Mouse (Mus musculus) activated CD4-positive, CD25-positive, alpha-beta regulatory T cell (primary cell): Measurements from ENCODE around the gene Tmem263. TPM values are rescaled to one million over a fixed set of nuclear protein-coding genes. Genes with fewer than 3 reads are reported as not detected.

ENCODE experiments used
- polyA plus RNA-seq, 2 experiments: library from polyadenylated mRNA; unstranded; fragments of 100-300 nt; shearing (Covaris generic); gene quantifications; one replicate each; pipeline ENCODE4 v1.2.1; 2017

The Tmem263 gene
- 10 to 100 TPM in 1 of 2 experiments, 1 to 10 TPM in 1; 10.0 to 11.3 TPM for polyA plus RNA-seq

GRCm38 (mm10) chr10:85102247-85103084 lies at the start of gene Tmem263, which contains the start of gene Fhl4:
Tmem263 (plus strand) TSS chr10:85102627.
Fhl4 (minus strand) TSS chr10:85102495.

GRCm38 (mm10) chr10:85127395-85128287 lies 25.2 kb downstream of the Tmem263 start, which contains the start of gene Mterf2:
Mterf2 (minus strand) TSS chr10:85128027.

Other genes starting within 250 kb of the Tmem263 start
- 10 to 100 TPM in 1 of 2 experiments, 1 to 10 TPM in 1; 9.5 to 10.1 TPM for gene Ric8b, start 185.0 kb upstream of the Tmem263 start, polyA plus RNA-seq
- gene Fhl4, start 132 bp upstream of the Tmem263 start, polyA plus RNA-seq: under 1 TPM; 0.39 to 0.42 TPM
- 10 to 100 TPM; 17.6 to 22.0 TPM for gene Mterf2, start 25.4 kb downstream of the Tmem263 start, polyA plus RNA-seq
- gene Cry1, start 82.4 kb downstream of the Tmem263 start, polyA plus RNA-seq: 10 to 100 TPM; 39.8 to 58.7 TPM